Mouse (Mus musculus) heart, postnatal 25 days (tissue): Measurements from ENCODE around the gene Hck. TPM values are rescaled to one million over a fixed set of nuclear protein-coding genes. Genes with fewer than 3 reads are reported as not detected.

Experiments used
- DNase-seq: peaks from one replicate; pipeline ENCODE4 v3.0.0; 2022; ENCODE audit warnings: low spot score
- intact Hi-C: fragments of 180-260 bp; cut with DNase I; formaldehyde crosslinking; loops from one replicate; pipeline ENCODE4 v1.15.1; 2025
- total RNA-seq, 2 experiments: library from RNA; stranded (reverse); gene quantifications; 2 replicates each; pipeline ENCODE4 v1.2.3; 2021

Hck gene
- total RNA-seq, 2 experiments from 2014 or later = 1.1 to 1.4 TPM

GRCm38 (mm10) chr2:153186176-153186591 is 77.9 kb downstream of the Hck start:
- no peak for DNase-seq
- intact Hi-C loops = no loop called here

GRCm38 (mm10) chr2:153187848-153188247 is 79.6 kb downstream of the Hck start:
- intact Hi-C loops = no loop called here
- no peak for DNase-seq

- DNase-seq = no peak
- intact Hi-C loops = no loop called here
Observed at GRCm38 (mm10) chr2:153191242-153191641, 83.0 kb downstream of the Hck start.

- no peak for DNase-seq
- intact Hi-C loops = no loop called here
Observed at GRCm38 (mm10) chr2:153194255-153194654, 86.0 kb downstream of the Hck start.

GRCm38 (mm10) chr2:153198485-153198884 is 90.2 kb downstream of the Hck start:
- intact Hi-C loops = no loop called here
- DNase-seq = no peak

GRCm38 (mm10) chr2:153199114-153199513 is 90.8 kb downstream of the Hck start:
- no peak for DNase-seq
- intact Hi-C loops = no loop called here

Other genes starting within 250 kb of the Hck start
- under 1 TPM in 1 of 2 experiments, not detected in 1; 0.13 TPM for gene Mylk2, start 197.1 kb upstream of the Hck start, total RNA-seq
- 1 to 10 TPM; 3.7 TPM for gene Foxs1, start 175.3 kb upstream of the Hck start, total RNA-seq
- gene Dusp15, start 156.8 kb upstream of the Hck start, total RNA-seq = under 1 TPM in 1 of 2 experiments, not detected in 1; 0.20 TPM
- not detected for gene Ttll9, start 146.0 kb upstream of the Hck start, total RNA-seq
- gene Pdrg1, start 93.0 kb upstream of the Hck start, total RNA-seq = 100 to 1,000 TPM; 110 to 116 TPM
- gene Xkr7, start 76.6 kb upstream of the Hck start, total RNA-seq = not detected
- gene Ccm2l, start 42.5 kb upstream of the Hck start, total RNA-seq = 10 to 100 TPM; 15.8 to 16.7 TPM
- 10 to 100 TPM; 47.5 to 51.3 TPM for gene Tm9sf4, start 52.8 kb downstream of the Hck start, total RNA-seq
- gene Tspyl3, start 117.0 kb downstream of the Hck start, total RNA-seq = 1 to 10 TPM; 1.4 to 1.5 TPM
- 1 to 10 TPM; 4.6 to 4.8 TPM for gene Plagl2, start 133.0 kb downstream of the Hck start, total RNA-seq
- 10 to 100 TPM; 13.6 to 13.7 TPM for gene Pofut1, start 133.1 kb downstream of the Hck start, total RNA-seq
- gene Kif3b, start 182.9 kb downstream of the Hck start, total RNA-seq = 1 to 10 TPM; 7.8 to 8.4 TPM
- gene Asxl1, start 237.4 kb downstream of the Hck start, total RNA-seq = 10 to 100 TPM; 22.4 to 23.7 TPM